Mouse (Mus musculus) liver, postnatal 0 days (tissue): ENCODE results near the gene Bid.
A peak's percentile ranks its signal among the peaks of the same experiment; 100 is the strongest.

ENCODE experiments used
- CTCF ChIP-seq: sonication (generic); IDR thresholded peaks from 2 replicates; pipeline ENCODE4 v1.5.1; 2016; ENCODE audit warnings: antibody characterized with exemption, low read depth
- EP300 ChIP-seq: IDR thresholded peaks from 2 replicates; pipeline ENCODE4 v1.6.1; 2016; ENCODE audit warnings: antibody characterized with exemption, low read depth, mild to moderate bottlenecking

GRCm38 (mm10) chr6:120903450-120903912 is 13.2 kb downstream of the Bid start:
- TF ChIP-seq CTCF (peak; percentile 83), EP300 (peak; percentile 12; the same call in 1 of the 2 replicates)
